Mouse (Mus musculus) left cerebral cortex, adult 8-10 months (tissue): ENCODE results near the gene Arhgef25. TPM values are rescaled to one million over a fixed set of nuclear protein-coding genes. Genes with fewer than 3 reads are reported as not detected.
"Not testable (repeated sequence)": the region's sequence is repeated elsewhere in the genome, so short reads cannot be mapped to it uniquely, and the experiment has no call there.

Experiments used
- DNase-seq, 2 experiments: peaks; one replicate each; pipeline ENCODE4 v3.0.0; 2022; ENCODE audit warnings: low spot score in 2 of 2
- total RNA-seq, 4 experiments: library from RNA; stranded (reverse); gene quantifications; 2 replicates each; pipeline ENCODE4 v1.2.4; 2022

Arhgef25 gene
- total RNA-seq, 4 experiments from 2014 or later: 153 to 178 (median 174) TPM

GRCm38 (mm10) chr10:127205373-127205772, 15.5 kb upstream of the Arhgef25 start:
- no peak for DNase-seq

GRCm38 (mm10) chr10:127204589-127204988, 14.7 kb upstream of the Arhgef25 start:
- DNase-seq: no peak

- no peak for DNase-seq
These were observed 13.2 kb upstream of the Arhgef25 start for GRCm38 (mm10) chr10:127203106-127203505.

- DNase-seq: no peak
These were observed 10.4 kb upstream of the Arhgef25 start for GRCm38 (mm10) chr10:127200279-127200678.

- no peak for DNase-seq
These were observed 9.6 kb upstream of the Arhgef25 start for GRCm38 (mm10) chr10:127199474-127199873.

- DNase-seq: no peak
These were observed 9.2 kb upstream of the Arhgef25 start for GRCm38 (mm10) chr10:127199068-127199467.

GRCm38 (mm10) chr10:127198492-127198891, 8.6 kb upstream of the Arhgef25 start:
- no peak for DNase-seq

- peak in 1 of 2 experiments; percentile 49 for DNase-seq
These were observed 7.7 kb upstream of the Arhgef25 start for GRCm38 (mm10) chr10:127197505-127198110.

- no peak for DNase-seq
These were observed 7.2 kb upstream of the Arhgef25 start for GRCm38 (mm10) chr10:127197104-127197503.

GRCm38 (mm10) chr10:127196392-127196791, 6.5 kb upstream of the Arhgef25 start:
- DNase-seq: peak in 1 of 2 experiments; percentile 67

- DNase-seq: peak in 1 of 2 experiments; percentile 52
These were observed 5.6 kb upstream of the Arhgef25 start, which contains the start of gene Dtx3 for GRCm38 (mm10) chr10:127195328-127196129. Gene Dtx3, minus strand, starts transcription at chr10:127195728.

GRCm38 (mm10) chr10:127194428-127195327, 4.8 kb upstream of the Arhgef25 start:
- peak in 1 of 2 experiments; percentile 40 for DNase-seq

GRCm38 (mm10) chr10:127193011-127193410, 3.1 kb upstream of the Arhgef25 start:
- no peak for DNase-seq

- not testable (repeated sequence) for DNase-seq
These were observed 2.1 kb upstream of the Arhgef25 start for GRCm38 (mm10) chr10:127192057-127192328.

- no peak for DNase-seq
These were observed 1.5 kb upstream of the Arhgef25 start for GRCm38 (mm10) chr10:127191191-127192056.

GRCm38 (mm10) chr10:127190398-127191190, 711 bp upstream of the Arhgef25 start:
- DNase-seq: no peak

GRCm38 (mm10) chr10:127189116-127189650, 700 bp downstream of the Arhgef25 start:
- DNase-seq: no peak

GRCm38 (mm10) chr10:127188465-127189115, 1.3 kb downstream of the Arhgef25 start:
- DNase-seq: no peak

- no peak for DNase-seq
These were observed 1.8 kb downstream of the Arhgef25 start for GRCm38 (mm10) chr10:127188079-127188453.
